Mouse (Mus musculus) midbrain, embryonic 16.5 days (tissue): ENCODE results near the gene Ntn1. TPM values are rescaled to one million over a fixed set of nuclear protein-coding genes. Genes with fewer than 3 reads are reported as not detected.

ENCODE experiments used
- ATAC-seq: fragments of 200-750 bp; cut with Nextera tagmentation; 2 replicates; pipeline ENCODE4 v1.8.0; 2017; ENCODE audit warnings: moderate TSS enrichment
- H3K27ac ChIP-seq: fragments of 300-500 bp; sonication (generic); 2 replicates; pipeline ENCODE4 v1.5.1; 2014; ENCODE audit warnings: mild to moderate bottlenecking, low read length, mixed read lengths
- H3K27me3 ChIP-seq: fragments of 300-500 bp; sonication (generic); 2 replicates; pipeline ENCODE4 v1.6.1; 2014; ENCODE audit warnings: low read depth, low read length, mixed read lengths; ENCODE audit not compliant: control insufficient read depth, insufficient read depth
- H3K36me3 ChIP-seq: fragments of 300-500 bp; sonication (generic); 2 replicates; pipeline ENCODE4 v1.6.1; 2014; ENCODE audit warnings: mild to moderate bottlenecking, low read length, moderate library complexity, mixed read lengths; ENCODE audit not compliant: control insufficient read depth, insufficient read depth
- H3K4me1 ChIP-seq: fragments of 300-500 bp; sonication (generic); 2 replicates; pipeline ENCODE4 v1.6.1; 2014; ENCODE audit warnings: mild to moderate bottlenecking, low read length, mixed read lengths; ENCODE audit not compliant: control insufficient read depth, insufficient read depth
- H3K4me2 ChIP-seq: fragments of 300-500 bp; sonication (generic); 2 replicates; pipeline ENCODE4 v1.6.1; 2014; ENCODE audit warnings: mild to moderate bottlenecking, low read length, mixed read lengths
- H3K4me3 ChIP-seq: fragments of 300-500 bp; sonication (generic); 2 replicates; pipeline ENCODE4 v1.5.1; 2014; ENCODE audit warnings: low read depth, mild to moderate bottlenecking, low read length, moderate library complexity, mixed read lengths
- H3K9ac ChIP-seq: fragments of 300-500 bp; sonication (generic); 2 replicates; pipeline ENCODE4 v1.6.1; 2014; ENCODE audit warnings: low read depth, low read length, mixed read lengths
- H3K9me3 ChIP-seq: fragments of 300-500 bp; sonication (generic); replicated peaks from 2 replicates; pipeline ENCODE4 v1.6.1; 2014; ENCODE audit warnings: mild to moderate bottlenecking, low read length, mixed read lengths; ENCODE audit not compliant: control insufficient read depth, poor library complexity, severe bottlenecking
- WGBS: fragments of 180-500 bp; shearing (Covaris S2); extraction: QIAGEN DNeasy Blood & Tissue Kit; methylation state at CpG from one replicate; pipeline ENCODE4 v1.1.7; 2014; 5-methylcytosine and 5-hydroxymethylcytosine counted together
- polyA plus RNA-seq: library from polyadenylated mRNA; unstranded; fragments of >200 nt; fragmentation: Nextera tagmentation; extraction: Ambion mirVana; gene quantifications from 2 replicates; pipeline ENCODE4 v1.2.1, GENCODE M21; 2015

Gene Ntn1
- polyA plus RNA-seq, 1 experiment from 2014 or later, result 15.8 TPM

DNA sequence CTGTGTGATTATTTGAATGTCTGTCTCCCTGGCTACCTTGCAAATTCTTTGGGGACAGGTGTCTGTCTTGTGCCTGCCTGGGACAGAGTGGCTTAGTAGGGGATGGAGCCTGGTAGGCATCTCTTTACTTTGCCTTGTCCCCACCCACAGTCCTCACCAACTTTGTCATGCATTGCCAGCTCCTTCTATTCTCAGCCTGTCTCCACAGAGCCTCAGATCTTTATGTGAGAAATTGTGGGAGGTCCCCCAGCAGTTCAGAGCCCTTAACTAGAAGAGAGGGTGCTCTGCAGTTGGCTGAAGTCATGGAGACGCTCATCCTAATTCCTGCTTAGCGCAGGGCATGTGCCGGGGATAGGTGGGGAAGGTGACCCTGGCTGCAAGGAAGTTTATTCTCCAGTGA is 215.0 kb downstream of the Ntn1 start:
- H3K9me3 ChIP-seq, result no peaks in the 10 kb centered on the region
- no peak overlapping the region for H3K4me2 ChIP-seq
- H3K36me3 ChIP-seq, result no peaks in the 10 kb centered on the region
- no peak overlapping the region for H3K27ac ChIP-seq
- ATAC-seq, result no peak
- 91% methylated on average over 3 of the region's 3 CpGs for WGBS
- no peak overlapping the region for H3K9ac ChIP-seq
- H3K4me1 ChIP-seq, result no peaks in the 10 kb centered on the region
- H3K27me3 ChIP-seq, result no peaks in the 10 kb centered on the region
- no peak overlapping the region for H3K4me3 ChIP-seq

DNA sequence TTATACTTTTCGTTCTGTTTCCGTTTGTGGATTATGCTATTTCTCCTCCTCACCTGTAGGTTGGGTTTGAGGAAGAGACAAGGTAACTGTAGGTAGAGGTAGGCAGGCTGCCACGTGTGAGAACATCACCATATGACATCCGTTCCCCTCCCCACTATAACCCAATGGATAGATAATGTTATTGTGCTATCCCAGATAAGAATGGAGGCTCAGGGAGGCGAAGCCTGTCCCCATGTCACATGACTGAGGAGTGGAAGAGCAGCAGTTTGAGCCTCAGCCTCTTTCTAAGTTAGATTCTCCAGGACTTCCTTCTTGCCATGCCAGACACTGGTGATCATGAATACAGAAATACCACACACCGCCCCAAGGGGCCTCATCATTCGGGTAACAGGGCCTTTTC is 223.2 kb downstream of the Ntn1 start:
- Histone ChIP-seq H3K9ac (no peak overlapping the region), H3K9me3 (no peaks in the 10 kb centered on the region), H3K4me3 (no peak overlapping the region), H3K4me2 (no peak overlapping the region), H3K36me3 (no peaks in the 10 kb centered on the region), H3K27ac (no peak overlapping the region), H3K27me3 (no peaks in the 10 kb centered on the region), H3K4me1 (no peaks in the 10 kb centered on the region; the same call in 1 of the 2 replicates)
- ATAC-seq, result no peak
- WGBS, result 74% methylated on average over 7 of the region's 7 CpGs

DNA sequence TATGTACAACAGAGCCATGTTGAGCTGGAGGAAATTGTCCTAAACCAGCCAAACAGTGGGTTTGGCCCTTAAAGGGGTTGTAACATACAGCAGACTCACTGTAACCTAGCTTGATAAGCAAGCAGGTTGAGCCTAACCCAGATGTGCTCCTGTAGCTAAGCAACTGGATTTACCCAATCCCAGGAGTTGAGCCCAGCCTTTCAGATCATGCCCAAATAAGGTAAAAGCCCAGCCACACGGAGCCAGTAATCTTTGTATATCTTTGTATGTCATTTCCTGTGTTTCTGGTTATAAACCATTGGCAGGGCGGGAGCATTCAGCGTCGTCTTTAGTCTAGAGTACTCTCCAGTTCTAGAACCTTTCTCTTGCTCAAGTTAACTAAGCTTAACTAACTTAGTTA is 224.1 kb downstream of the Ntn1 start:
- WGBS, result 76% methylated on average over 4 of the region's 4 CpGs

DNA sequence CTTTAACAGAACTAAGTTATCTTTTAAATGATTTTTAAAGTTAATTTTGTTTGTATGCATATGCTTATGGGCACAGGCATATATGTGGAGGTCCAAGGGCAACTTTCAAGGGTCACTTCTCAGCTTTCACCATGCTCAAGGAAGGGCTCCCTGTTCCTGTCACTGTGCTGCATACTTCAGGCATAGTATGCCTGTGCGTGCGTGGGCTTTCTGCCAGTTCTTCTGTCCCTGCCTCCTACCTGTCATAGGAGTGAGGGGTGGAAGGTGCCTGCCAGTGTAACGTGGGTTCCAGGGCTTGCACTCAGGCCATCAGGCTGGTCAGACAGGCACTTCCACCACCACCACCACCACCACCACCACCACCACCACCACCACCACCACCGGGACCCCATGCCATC is 228.0 kb downstream of the Ntn1 start:
- Histone ChIP-seq H3K4me1 (no peaks in the 10 kb centered on the region; the same call in 1 of the 2 replicates), H3K27me3 (no peaks in the 10 kb centered on the region), H3K27ac (no peak overlapping the region), H3K4me2 (no peak overlapping the region), H3K9me3 (no peaks in the 10 kb centered on the region), H3K36me3 (no peaks in the 10 kb centered on the region), H3K4me3 (no peak overlapping the region), H3K9ac (no peak overlapping the region)
- WGBS, result 69% methylated on average over 2 of the region's 4 CpGs
- no peak for ATAC-seq

More for the DNA sequence above, 224.1 kb downstream of the Ntn1 start:
- H3K4me3 ChIP-seq, result no peak overlapping the region
- no peak overlapping the region for H3K4me2 ChIP-seq
- ATAC-seq, result no peak
- no peak overlapping the region for H3K27ac ChIP-seq
- no peaks in the 10 kb centered on the region; the same call in 1 of the 2 replicates for H3K4me1 ChIP-seq
- no peaks in the 10 kb centered on the region for H3K36me3 ChIP-seq
- no peak overlapping the region for H3K9ac ChIP-seq
- H3K9me3 ChIP-seq, result no peaks in the 10 kb centered on the region
- no peaks in the 10 kb centered on the region for H3K27me3 ChIP-seq

DNA sequence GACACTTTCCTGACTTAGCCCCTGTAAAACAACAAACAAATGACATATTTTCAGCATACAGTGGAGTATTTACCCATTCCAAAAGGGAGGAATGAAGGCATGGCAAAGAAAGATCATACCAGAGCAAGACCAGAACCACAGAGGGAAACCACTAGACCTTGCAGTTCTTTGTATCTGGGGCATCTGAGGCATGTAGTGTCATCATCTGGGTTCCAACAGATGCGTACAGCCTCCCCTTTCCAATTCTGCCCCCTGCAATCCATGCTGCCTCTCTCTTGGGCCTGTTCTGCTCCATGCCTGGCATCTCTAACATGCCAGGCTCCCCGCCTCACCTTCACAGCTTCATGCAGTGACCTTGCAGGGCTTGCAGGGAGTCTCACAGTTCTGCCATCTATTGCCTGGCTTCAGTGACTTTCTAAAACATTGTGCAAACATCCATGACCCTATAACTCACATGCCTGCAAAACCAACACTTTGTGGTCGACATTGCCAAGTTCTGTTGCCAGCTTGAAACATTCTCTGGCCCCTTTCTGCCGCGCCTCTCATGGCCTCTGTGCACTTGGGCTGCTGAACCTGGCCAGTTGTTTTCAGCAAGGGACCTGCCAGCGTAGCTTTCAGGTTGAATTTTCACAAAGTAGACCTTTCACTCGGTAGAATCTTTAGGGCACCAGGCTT is 228.5 kb downstream of the Ntn1 start:
- Histone ChIP-seq H3K4me2 (no peak overlapping the region), H3K36me3 (no peaks in the 10 kb centered on the region), H3K27me3 (no peaks in the 10 kb centered on the region), H3K9ac (no peak overlapping the region), H3K27ac (no peak overlapping the region), H3K9me3 (no peaks in the 10 kb centered on the region), H3K4me1 (no peaks in the 10 kb centered on the region; the same call in 1 of the 2 replicates), H3K4me3 (no peak overlapping the region)
- WGBS, result 89% methylated on average over 7 of the region's 7 CpGs
- ATAC-seq, result no peak

DNA sequence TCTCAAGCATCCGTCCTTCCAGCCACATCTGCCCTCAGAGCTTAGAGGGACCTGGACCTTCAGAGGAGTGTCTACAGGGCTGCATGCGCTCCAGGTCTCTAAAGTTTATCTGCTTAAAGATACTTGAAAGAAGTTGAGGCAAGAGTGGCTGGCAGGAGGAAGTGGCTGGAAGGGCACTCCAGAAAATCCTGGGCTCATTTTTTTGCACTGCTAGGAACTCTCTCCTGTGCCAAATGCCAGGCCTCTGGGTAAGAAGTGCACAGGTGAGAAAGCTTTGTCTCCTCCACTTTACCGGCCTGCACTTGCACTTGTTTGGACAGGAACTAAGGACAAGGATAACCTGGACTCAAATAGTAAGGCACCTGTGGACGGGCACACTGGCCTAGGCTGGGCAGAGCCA is 232.2 kb downstream of the Ntn1 start:
- no peak overlapping the region for H3K4me3 ChIP-seq
- H3K27me3 ChIP-seq, result no peaks in the 10 kb centered on the region
- no peak overlapping the region for H3K9ac ChIP-seq
- WGBS, result 88% methylated on average over 4 of the region's 4 CpGs
- H3K36me3 ChIP-seq, result no peaks in the 10 kb centered on the region
- no peak for ATAC-seq
- H3K27ac ChIP-seq, result no peak overlapping the region
- no peaks in the 10 kb centered on the region for H3K9me3 ChIP-seq
- no peak overlapping the region for H3K4me2 ChIP-seq
- no peaks in the 10 kb centered on the region; the same call in 1 of the 2 replicates for H3K4me1 ChIP-seq

DNA sequence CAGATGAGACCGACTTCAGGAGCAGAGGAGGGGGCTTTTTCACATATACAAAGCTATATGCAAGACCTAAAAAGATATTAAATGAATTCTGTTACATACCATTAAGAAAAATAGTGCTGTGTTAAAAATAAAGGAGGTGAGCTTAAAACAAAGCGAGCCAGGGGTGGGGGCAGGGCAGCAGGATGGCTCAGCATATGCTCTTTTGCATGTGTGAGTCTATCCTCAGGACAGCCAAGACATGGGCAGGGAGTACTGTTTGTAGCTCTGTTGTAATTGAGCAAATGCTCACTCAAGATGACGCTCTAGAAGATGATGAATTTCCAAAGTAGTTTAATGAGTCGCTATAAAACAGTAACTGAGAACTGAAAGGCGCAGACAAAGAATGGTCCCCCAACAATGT is 236.2 kb downstream of the Ntn1 start:
- 90% methylated on average over 5 of the region's 5 CpGs for WGBS

DNA sequence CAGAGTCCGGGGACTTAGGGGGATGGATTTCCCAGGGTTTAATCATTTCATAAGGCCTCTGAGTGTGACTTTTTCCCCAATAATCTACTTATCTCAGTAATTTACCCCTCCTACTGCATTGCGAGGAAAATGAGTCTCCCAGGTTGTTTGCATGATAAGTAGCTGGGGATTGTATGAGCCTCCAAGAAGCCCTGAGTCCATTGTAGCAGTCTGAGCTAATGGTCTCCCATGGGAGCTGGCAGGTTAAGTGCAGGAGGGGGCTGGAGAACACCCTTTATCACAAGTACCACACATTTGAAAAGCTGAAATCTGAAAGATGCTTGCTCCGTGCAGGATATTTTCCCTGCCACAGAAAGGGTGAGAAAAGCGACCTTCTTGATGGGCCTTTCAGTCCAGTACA is 240.8 kb downstream of the Ntn1 start:
- Histone ChIP-seq H3K36me3 (no peaks in the 10 kb centered on the region), H3K27ac (peak overlapping the region; percentile 61), H3K4me2 (no peak overlapping the region), H3K9me3 (no peaks in the 10 kb centered on the region), H3K4me1 (peaks cover 6% of the 10 kb centered on the region), H3K9ac (no peak overlapping the region), H3K4me3 (no peak overlapping the region), H3K27me3 (no peaks in the 10 kb centered on the region)
- no peak for ATAC-seq
- 23% methylated on average over 4 of the region's 4 CpGs for WGBS

More for the DNA sequence above, 236.2 kb downstream of the Ntn1 start:
- no peaks in the 10 kb centered on the region for H3K27me3 ChIP-seq
- no peak for ATAC-seq
- no peaks in the 10 kb centered on the region for H3K9me3 ChIP-seq
- no peak overlapping the region for H3K9ac ChIP-seq
- peaks cover 6% of the 10 kb centered on the region for H3K4me1 ChIP-seq
- H3K36me3 ChIP-seq, result no peaks in the 10 kb centered on the region
- H3K4me2 ChIP-seq, result no peak overlapping the region
- no peak overlapping the region for H3K4me3 ChIP-seq
- H3K27ac ChIP-seq, result no peak overlapping the region
